Mouse (Mus musculus): ENCODE data around the gene Aktip. TPM values are rescaled to one million over a fixed set of nuclear protein-coding genes. Genes with fewer than 3 reads are reported as not detected.

Aktip gene
- polyA plus RNA-seq, 1 experiment from 2014 or later, result 19.3 TPM

DNA sequence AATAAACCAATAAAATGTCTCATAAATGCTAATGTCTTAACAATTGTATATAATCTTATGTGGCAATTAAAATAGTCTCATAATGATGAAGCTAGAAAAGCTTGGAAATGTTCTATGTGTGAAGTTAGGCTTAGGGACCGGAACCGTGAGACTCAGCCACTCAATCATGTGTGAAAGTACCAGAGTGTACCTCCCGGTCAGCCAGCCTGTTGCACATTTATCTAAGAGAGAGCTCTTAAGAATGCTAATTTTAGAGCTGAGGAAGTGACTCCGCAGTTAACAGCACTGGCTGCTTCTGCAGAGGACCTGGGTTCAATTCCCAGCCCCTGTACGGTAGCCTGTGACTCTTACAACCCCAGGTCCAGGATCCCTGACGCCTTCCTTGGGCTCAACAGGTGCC is 101.7 kb downstream of the Aktip start:
- no peak overlapping the region for H3K9ac ChIP-seq (ENCODE audit: low read depth, low read length)
- H3K9me3 ChIP-seq (ENCODE audit: control insufficient read depth, low read length), result no peaks in the 10 kb centered on the region
- no peak overlapping the region for H3K4me2 ChIP-seq
- 83% methylated on average over 6 of the region's 6 CpGs for WGBS
- no peak overlapping the region for H3K4me3 ChIP-seq (ENCODE audit: low read depth, low read length)
- ATAC-seq (replicated peaks; ENCODE audit: low FRiP score) (no peak), DNase-seq (ENCODE audit: low spot score) (no peak)
- H3K36me3 ChIP-seq (ENCODE audit: control insufficient read depth, insufficient read depth, low read length), result peaks cover 2% of the 10 kb centered on the region; the same call in 1 of the 2 replicates
- H3K27me3 ChIP-seq (replicated peaks; ENCODE audit: control insufficient read depth, insufficient read depth, low read length), result no peaks in the 10 kb centered on the region
- H3K27ac ChIP-seq (ENCODE audit: low read depth, low read length), result no peak overlapping the region
- no peaks in the 10 kb centered on the region for H3K4me1 ChIP-seq (replicated peaks; ENCODE audit: control insufficient read depth, insufficient read depth, low read length)

DNA sequence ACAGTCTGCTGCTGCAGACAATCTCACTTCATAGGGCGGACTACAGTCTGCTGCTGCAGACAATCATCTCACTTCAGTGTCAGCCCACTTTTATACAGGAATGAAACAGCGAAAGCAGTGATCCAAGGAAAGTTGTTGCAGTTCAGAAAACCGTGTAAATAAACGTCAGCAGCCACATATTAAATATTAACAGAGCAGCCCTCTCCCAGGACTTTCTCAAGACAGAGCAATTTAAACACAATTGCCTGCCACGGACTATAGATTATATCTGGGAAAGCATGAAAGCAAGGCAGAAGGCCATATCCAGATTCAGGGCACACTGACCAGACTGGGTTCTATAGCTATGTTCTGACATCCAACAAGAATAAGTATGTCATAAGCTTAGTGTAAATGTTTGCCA is 105.6 kb downstream of the Aktip start:
- no peak for DNase-seq (ENCODE audit: low spot score)
- H3K36me3 ChIP-seq (ENCODE audit: control insufficient read depth, insufficient read depth, low read length), result peaks cover 2% of the 10 kb centered on the region; the same call in 1 of the 2 replicates

GRCm38 (mm10) chr8:91089601-91090000 is 110.2 kb downstream of the Aktip start:
- Histone ChIP-seq H3K36me3 (ENCODE audit: control insufficient read depth, insufficient read depth, low read length) (peaks cover 3% of the 10 kb centered on the region; the same call in 1 of the 2 replicates), H3K27ac (ENCODE audit: low read depth, low read length) (no peak overlapping the region), H3K4me1 (replicated peaks; ENCODE audit: control insufficient read depth, insufficient read depth, low read length) (no peaks in the 10 kb centered on the region), H3K4me2 (no peak overlapping the region), H3K4me3 (ENCODE audit: low read depth, low read length) (no peak overlapping the region), H3K27me3 (replicated peaks; ENCODE audit: control insufficient read depth, insufficient read depth, low read length) (no peaks in the 10 kb centered on the region), H3K9ac (ENCODE audit: low read depth, low read length) (no peak overlapping the region), H3K9me3 (ENCODE audit: control insufficient read depth, low read length) (no peaks in the 10 kb centered on the region)
- DNase-seq (ENCODE audit: low spot score), result no peak
- no peak for ATAC-seq (replicated peaks; ENCODE audit: low FRiP score)
- WGBS, result 85% methylated on average over 2 of the region's 2 CpGs

More for the DNA sequence above, 105.6 kb downstream of the Aktip start:
- no peak overlapping the region for H3K9ac ChIP-seq (ENCODE audit: low read depth, low read length)
- H3K9me3 ChIP-seq (ENCODE audit: control insufficient read depth, low read length), result no peaks in the 10 kb centered on the region
- no peak overlapping the region for H3K27ac ChIP-seq (ENCODE audit: low read depth, low read length)
- no peak for ATAC-seq (replicated peaks; ENCODE audit: low FRiP score)
- 78% methylated on average over 5 of the region's 5 CpGs for WGBS
- H3K4me2 ChIP-seq, result no peak overlapping the region
- H3K27me3 ChIP-seq (replicated peaks; ENCODE audit: control insufficient read depth, insufficient read depth, low read length), result no peaks in the 10 kb centered on the region
- no peak overlapping the region for H3K4me3 ChIP-seq (ENCODE audit: low read depth, low read length)
- H3K4me1 ChIP-seq (replicated peaks; ENCODE audit: control insufficient read depth, insufficient read depth, low read length), result no peaks in the 10 kb centered on the region

DNA sequence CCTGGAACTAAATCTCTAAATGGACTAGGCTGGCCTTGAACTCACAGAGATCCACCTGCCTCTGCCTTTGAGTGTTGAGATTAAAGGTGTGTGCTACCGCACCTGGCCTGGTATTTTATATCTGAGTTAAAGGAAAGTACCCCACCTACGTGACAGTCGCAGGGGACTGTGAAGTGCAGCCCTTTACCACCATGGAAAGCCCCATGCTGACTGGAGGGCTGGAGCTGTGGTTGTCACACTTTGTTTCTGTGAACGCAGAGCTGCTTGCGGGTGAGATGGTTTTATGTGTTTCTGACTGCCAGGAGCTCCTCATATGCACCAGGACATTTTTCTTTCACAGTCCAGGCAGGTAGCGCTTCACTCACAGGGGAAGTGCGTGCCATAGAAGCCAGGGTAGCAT is 111.3 kb downstream of the Aktip start:
- DNase-seq (ENCODE audit: low spot score) (no peak), ATAC-seq (replicated peaks; ENCODE audit: low FRiP score) (no peak)
- no peak overlapping the region for H3K4me3 ChIP-seq (ENCODE audit: low read depth, low read length)
- no peaks in the 10 kb centered on the region for H3K27me3 ChIP-seq (replicated peaks; ENCODE audit: control insufficient read depth, insufficient read depth, low read length)
- H3K36me3 ChIP-seq (ENCODE audit: control insufficient read depth, insufficient read depth, low read length), result peaks cover 3% of the 10 kb centered on the region; the same call in 1 of the 2 replicates
- no peak overlapping the region for H3K27ac ChIP-seq (ENCODE audit: low read depth, low read length)
- WGBS, result 92% methylated on average over 7 of the region's 7 CpGs
- H3K9me3 ChIP-seq (ENCODE audit: control insufficient read depth, low read length), result no peaks in the 10 kb centered on the region
- no peaks in the 10 kb centered on the region for H3K4me1 ChIP-seq (replicated peaks; ENCODE audit: control insufficient read depth, insufficient read depth, low read length)
- no peak overlapping the region for H3K4me2 ChIP-seq
- H3K9ac ChIP-seq (ENCODE audit: low read depth, low read length), result no peak overlapping the region

- peaks cover under 1% of the 10 kb centered on the region for H3K4me1 ChIP-seq (replicated peaks; ENCODE audit: control insufficient read depth, insufficient read depth, low read length)
- WGBS, result 79% methylated on average over 12 of the region's 12 CpGs
- no peak overlapping the region for H3K4me3 ChIP-seq (ENCODE audit: low read depth, low read length)
- H3K4me2 ChIP-seq, result peak overlapping the region; percentile 13; the same call in 1 of the 2 replicates
- H3K27ac ChIP-seq (ENCODE audit: low read depth, low read length), result no peak overlapping the region
- no peak overlapping the region for H3K9ac ChIP-seq (ENCODE audit: low read depth, low read length)
- no peak for DNase-seq (ENCODE audit: low spot score)
- H3K27me3 ChIP-seq (replicated peaks; ENCODE audit: control insufficient read depth, insufficient read depth, low read length), result no peaks in the 10 kb centered on the region
- H3K36me3 ChIP-seq (ENCODE audit: control insufficient read depth, insufficient read depth, low read length), result peaks cover 6% of the 10 kb centered on the region; the same call in 1 of the 2 replicates
- H3K9me3 ChIP-seq (ENCODE audit: control insufficient read depth, low read length), result no peaks in the 10 kb centered on the region
- ATAC-seq (replicated peaks; ENCODE audit: low FRiP score), result no peak; the same call in 1 of the 2 replicates
These were observed 117.3 kb downstream of the Aktip start for GRCm38 (mm10) chr8:91082428-91082827.

DNA sequence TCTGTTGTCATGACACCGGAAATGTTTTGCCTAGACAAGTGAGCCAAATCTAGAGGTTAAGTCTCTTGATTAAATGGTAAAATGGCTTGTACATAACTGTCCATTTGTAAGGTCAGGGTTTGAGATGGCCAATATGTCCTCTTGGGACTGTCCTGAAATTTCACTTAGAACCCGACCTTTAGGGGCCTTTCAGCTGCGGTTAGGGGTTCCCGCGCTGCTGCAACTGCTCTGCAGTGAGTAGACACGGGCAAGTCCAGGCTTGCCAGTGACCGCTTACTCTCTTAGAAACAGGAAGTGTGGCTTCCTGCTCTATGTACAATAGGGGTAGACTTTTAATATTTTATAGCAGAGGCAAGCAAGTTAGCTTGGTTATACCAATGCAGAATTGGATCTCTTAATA is 117.9 kb downstream of the Aktip start:
- H3K27me3 ChIP-seq (replicated peaks; ENCODE audit: control insufficient read depth, insufficient read depth, low read length), result no peaks in the 10 kb centered on the region
- peaks cover 6% of the 10 kb centered on the region; the same call in 1 of the 2 replicates for H3K36me3 ChIP-seq (ENCODE audit: control insufficient read depth, insufficient read depth, low read length)
- no peak for DNase-seq (ENCODE audit: low spot score)
- H3K27ac ChIP-seq (ENCODE audit: low read depth, low read length), result 0 out of 2 replicates have a peak overlapping the region, but pooled peaks have one; percentile 28
- H3K9ac ChIP-seq (ENCODE audit: low read depth, low read length), result no peak overlapping the region
- H3K4me2 ChIP-seq, result peak overlapping the region; percentile 13; the same call in 1 of the 2 replicates
- H3K9me3 ChIP-seq (ENCODE audit: control insufficient read depth, low read length), result no peaks in the 10 kb centered on the region
- ATAC-seq (replicated peaks; ENCODE audit: low FRiP score), result peak; percentile 71; the same call in 1 of the 2 replicates
- no peak overlapping the region for H3K4me3 ChIP-seq (ENCODE audit: low read depth, low read length)
- WGBS, result 48% methylated on average over 7 of the region's 7 CpGs
- H3K4me1 ChIP-seq (replicated peaks; ENCODE audit: control insufficient read depth, insufficient read depth, low read length), result peaks cover 6% of the 10 kb centered on the region

GRCm38 (mm10) chr8:91079678-91080077 is 120.1 kb downstream of the Aktip start:
- H3K4me3 ChIP-seq (ENCODE audit: low read depth, low read length), result no peak overlapping the region
- H3K27me3 ChIP-seq (replicated peaks; ENCODE audit: control insufficient read depth, insufficient read depth, low read length), result no peaks in the 10 kb centered on the region
- no peak for ATAC-seq (replicated peaks; ENCODE audit: low FRiP score)
- H3K36me3 ChIP-seq (ENCODE audit: control insufficient read depth, insufficient read depth, low read length), result 0 out of 2 replicates have a peak, but pooled peaks cover 3% of the 10 kb centered on the region
- no peaks in the 10 kb centered on the region for H3K9me3 ChIP-seq (ENCODE audit: control insufficient read depth, low read length)
- WGBS, result 89% methylated on average over 2 of the region's 2 CpGs
- no peak for DNase-seq (ENCODE audit: low spot score)
- H3K4me1 ChIP-seq (replicated peaks; ENCODE audit: control insufficient read depth, insufficient read depth, low read length), result peaks cover 6% of the 10 kb centered on the region
- H3K9ac ChIP-seq (ENCODE audit: low read depth, low read length), result no peak overlapping the region
- H3K4me2 ChIP-seq, result no peak overlapping the region
- H3K27ac ChIP-seq (ENCODE audit: low read depth, low read length), result no peak overlapping the region

GRCm38 (mm10) chr8:91077077-91077867 is 122.5 kb downstream of the Aktip start:
- Histone ChIP-seq H3K9me3 (ENCODE audit: control insufficient read depth, low read length) (no peaks in the 10 kb centered on the region), H3K4me1 (replicated peaks; ENCODE audit: control insufficient read depth, insufficient read depth, low read length) (peaks cover 6% of the 10 kb centered on the region), H3K9ac (ENCODE audit: low read depth, low read length) (no peak overlapping the region), H3K27me3 (replicated peaks; ENCODE audit: control insufficient read depth, insufficient read depth, low read length) (no peaks in the 10 kb centered on the region), H3K4me3 (ENCODE audit: low read depth, low read length) (no peak overlapping the region), H3K36me3 (ENCODE audit: control insufficient read depth, insufficient read depth, low read length) (0 out of 2 replicates have a peak, but pooled peaks cover 3% of the 10 kb centered on the region), H3K4me2 (no peak overlapping the region), H3K27ac (ENCODE audit: low read depth, low read length) (no peak overlapping the region)
- 73% methylated on average over 12 of the region's 12 CpGs for WGBS
- peak; percentile 56; the same call in 1 of the 2 replicates for ATAC-seq (replicated peaks; ENCODE audit: low FRiP score)
- DNase-seq (ENCODE audit: low spot score), result no peak

All from liver, embryonic 11.5 days (tissue).